Mouse (Mus musculus): ENCODE data around the gene Scamp3. TPM values are rescaled to one million over a fixed set of nuclear protein-coding genes. Genes with fewer than 3 reads are reported as not detected.
A peak's percentile ranks its signal among the peaks of the same experiment; 100 is the strongest.

Scamp3 gene
- polyA plus RNA-seq, 1 experiment from 2014 or later: 93.9 TPM

DNA sequence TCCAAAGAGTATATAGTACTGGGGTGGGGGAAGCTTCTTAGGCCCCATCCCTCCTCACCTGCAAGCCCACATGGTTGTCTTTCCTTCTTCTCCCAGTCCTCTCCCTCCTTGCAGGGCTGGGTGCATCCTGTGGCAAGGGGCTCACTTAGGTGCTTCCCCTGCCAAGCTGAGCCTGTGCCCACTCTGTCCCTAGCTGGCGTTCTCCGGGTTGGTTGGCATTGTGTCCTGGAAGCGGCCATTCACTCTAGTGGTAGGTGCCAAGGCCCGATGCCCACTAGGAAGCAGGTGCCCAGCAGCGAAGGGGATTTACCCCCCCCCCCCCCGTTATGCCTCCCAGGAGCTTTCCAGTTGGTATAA, 6.7 kb downstream of the Scamp3 start:
- Histone ChIP-seq H3K4me2 (ENCODE audit: low read depth, low read length) (peak overlapping the region; percentile 99), H3K36me3 (ENCODE audit: control insufficient read depth, insufficient read depth) (peaks cover 27% of the 10 kb centered on the region; the same call in 1 of the 2 replicates), H3K27me3 (ENCODE audit: control insufficient read depth, insufficient read depth, low read length) (no peaks in the 10 kb centered on the region), H3K9me3 (replicated peaks; ENCODE audit: control insufficient read depth, low read length) (no peaks in the 10 kb centered on the region), H3K4me1 (ENCODE audit: control insufficient read depth, insufficient read depth, low read length) (peaks cover 16% of the 10 kb centered on the region), H3K9ac (ENCODE audit: low read length) (peak overlapping the region; percentile 90), H3K4me3 (ENCODE audit: low read length) (peak overlapping the region; percentile 85), H3K27ac (ENCODE audit: low read length) (no peak overlapping the region)
- WGBS: 81% methylated on average over 6 of the region's 6 CpGs
- no peak for ATAC-seq (replicated peaks; ENCODE audit: extremely low read depth, insufficient read depth, low FRiP score)

- Histone ChIP-seq H3K4me3 (ENCODE audit: low read length) (peak overlapping the region; percentile 4; the same call in 1 of the 2 replicates), H3K4me1 (ENCODE audit: control insufficient read depth, insufficient read depth, low read length) (peaks cover 16% of the 10 kb centered on the region), H3K9me3 (replicated peaks; ENCODE audit: control insufficient read depth, low read length) (no peaks in the 10 kb centered on the region), H3K27ac (ENCODE audit: low read length) (no peak overlapping the region), H3K36me3 (ENCODE audit: control insufficient read depth, insufficient read depth) (0 out of 2 replicates have a peak, but pooled peaks cover 2% of the 10 kb centered on the region), H3K9ac (ENCODE audit: low read length) (0 out of 2 replicates have a peak overlapping the region, but pooled peaks have one; percentile 37), H3K27me3 (ENCODE audit: control insufficient read depth, insufficient read depth, low read length) (no peaks in the 10 kb centered on the region), H3K4me2 (ENCODE audit: low read depth, low read length) (peak overlapping the region; percentile 25; the same call in 1 of the 2 replicates)
- no peak for ATAC-seq (replicated peaks; ENCODE audit: extremely low read depth, insufficient read depth, low FRiP score)
- 44% methylated on average over 23 of the region's 23 CpGs for WGBS
Observed at GRCm38 (mm10) chr3:89187197-89187596, 9.9 kb downstream of the Scamp3 start.

DNA sequence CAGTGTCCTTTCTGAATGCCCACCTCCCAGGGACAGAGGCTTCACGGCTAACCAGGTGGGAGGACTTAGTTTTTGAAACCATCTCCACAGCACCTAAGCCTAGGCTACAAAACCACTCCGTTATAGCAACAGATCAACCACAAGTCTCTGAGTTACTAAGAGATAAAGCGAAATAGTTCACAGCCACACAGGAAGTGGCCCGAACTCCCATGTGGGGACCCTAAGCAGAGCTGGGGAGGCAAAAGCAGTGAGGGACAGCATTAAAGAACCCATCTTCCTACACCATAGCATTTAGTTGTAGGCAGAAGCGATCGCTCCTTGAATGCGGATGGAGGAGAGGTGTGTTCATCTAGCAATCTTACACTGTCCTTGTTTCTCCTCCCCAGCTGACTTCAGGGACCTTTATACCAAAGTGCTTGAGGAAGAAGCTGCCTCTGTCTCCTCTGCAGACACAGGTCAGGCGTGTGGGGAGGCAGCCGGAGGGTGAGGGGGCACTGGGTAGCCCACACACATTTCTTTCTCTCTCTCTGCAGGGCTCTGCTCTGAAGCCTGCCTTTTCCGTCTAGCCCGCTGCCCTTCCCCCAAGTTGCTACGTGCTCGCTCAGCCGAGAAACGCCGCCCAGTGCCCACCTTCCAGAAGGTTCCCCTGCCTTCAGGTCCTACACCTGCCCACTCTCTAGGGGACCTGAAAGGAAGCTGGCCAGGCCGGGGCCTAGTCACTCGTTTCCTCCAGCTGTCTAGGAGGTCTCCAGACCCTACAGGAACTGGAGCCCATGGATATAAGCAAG, 10.6 kb downstream of the Scamp3 start:
- H3K36me3 ChIP-seq (ENCODE audit: control insufficient read depth, insufficient read depth): no peaks in the 10 kb centered on the region
- H3K9me3 ChIP-seq (replicated peaks; ENCODE audit: control insufficient read depth, low read length): no peaks in the 10 kb centered on the region
- peaks cover 11% of the 10 kb centered on the region for H3K4me1 ChIP-seq (ENCODE audit: control insufficient read depth, insufficient read depth, low read length)
- peak overlapping the region; percentile 34; the same call in 1 of the 2 replicates for H3K27ac ChIP-seq (ENCODE audit: low read length)
- H3K4me2 ChIP-seq (ENCODE audit: low read depth, low read length): peak overlapping the region; percentile 25
- 77% methylated on average over 18 of the region's 18 CpGs for WGBS
- H3K4me3 ChIP-seq (ENCODE audit: low read length): peak overlapping the region; percentile 14; the same call in 1 of the 2 replicates
- no peak for ATAC-seq (replicated peaks; ENCODE audit: extremely low read depth, insufficient read depth, low FRiP score)
- no peaks in the 10 kb centered on the region for H3K27me3 ChIP-seq (ENCODE audit: control insufficient read depth, insufficient read depth, low read length)
- H3K9ac ChIP-seq (ENCODE audit: low read length): 0 out of 2 replicates have a peak overlapping the region, but pooled peaks have one; percentile 37

GRCm38 (mm10) chr3:89188478-89188875, 11.2 kb downstream of the Scamp3 start:
- WGBS: 60% methylated on average over 12 of the region's 12 CpGs
- ATAC-seq (replicated peaks; ENCODE audit: extremely low read depth, insufficient read depth, low FRiP score): 0 out of 2 replicates have a peak, but pooled peaks have one; percentile 9

GRCm38 (mm10) chr3:89190436-89190835, 13.2 kb downstream of the Scamp3 start:
- WGBS: 65% methylated on average over 8 of the region's 8 CpGs
- Histone ChIP-seq H3K27ac (ENCODE audit: low read length) (no peak overlapping the region), H3K4me1 (ENCODE audit: control insufficient read depth, insufficient read depth, low read length) (peaks cover under 1% of the 10 kb centered on the region; the same call in 1 of the 2 replicates)

More at GRCm38 (mm10) chr3:89188478-89188875, 11.2 kb downstream of the Scamp3 start:
- Histone ChIP-seq H3K36me3 (ENCODE audit: control insufficient read depth, insufficient read depth) (no peaks in the 10 kb centered on the region), H3K27ac (ENCODE audit: low read length) (peak overlapping the region; percentile 34; the same call in 1 of the 2 replicates), H3K9me3 (replicated peaks; ENCODE audit: control insufficient read depth, low read length) (no peaks in the 10 kb centered on the region), H3K4me3 (ENCODE audit: low read length) (peak overlapping the region; percentile 14; the same call in 1 of the 2 replicates), H3K4me1 (ENCODE audit: control insufficient read depth, insufficient read depth, low read length) (peaks cover 9% of the 10 kb centered on the region), H3K9ac (ENCODE audit: low read length) (no peak overlapping the region), H3K4me2 (ENCODE audit: low read depth, low read length) (no peak overlapping the region; the same call in 1 of the 2 replicates), H3K27me3 (ENCODE audit: control insufficient read depth, insufficient read depth, low read length) (no peaks in the 10 kb centered on the region)

DNA sequence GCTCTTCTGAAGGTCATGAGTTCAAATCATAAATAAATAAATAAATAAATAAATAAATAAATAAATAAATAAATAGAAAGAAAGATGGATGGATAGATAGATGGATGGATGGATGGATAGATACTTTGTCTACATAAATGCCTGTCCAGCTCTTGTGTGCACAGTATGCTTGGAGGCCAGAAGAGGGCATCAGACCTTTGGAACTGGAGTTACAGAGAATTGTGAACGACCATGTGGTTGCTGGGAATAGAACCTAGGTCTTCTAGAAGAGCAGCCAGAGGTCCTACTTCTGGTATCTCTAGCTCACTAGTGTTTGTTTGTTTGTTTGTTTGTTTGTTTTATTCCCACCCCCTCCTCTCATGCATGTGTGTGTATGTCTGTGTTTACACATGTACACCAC, 16.1 kb downstream of the Scamp3 start:
- no peaks in the 10 kb centered on the region for H3K9me3 ChIP-seq (replicated peaks; ENCODE audit: control insufficient read depth, low read length)
- no peak overlapping the region for H3K27ac ChIP-seq (ENCODE audit: low read length)
- ATAC-seq (replicated peaks; ENCODE audit: extremely low read depth, insufficient read depth, low FRiP score): no peak
- no peak overlapping the region for H3K9ac ChIP-seq (ENCODE audit: low read length)
- H3K4me2 ChIP-seq (ENCODE audit: low read depth, low read length): no peak overlapping the region
- peaks cover 10% of the 10 kb centered on the region for H3K4me1 ChIP-seq (ENCODE audit: control insufficient read depth, insufficient read depth, low read length)
- 70% methylated on average over 1 of the region's 1 CpGs for WGBS
- no peaks in the 10 kb centered on the region for H3K36me3 ChIP-seq (ENCODE audit: control insufficient read depth, insufficient read depth)
- H3K27me3 ChIP-seq (ENCODE audit: control insufficient read depth, insufficient read depth, low read length): no peaks in the 10 kb centered on the region
- no peak overlapping the region for H3K4me3 ChIP-seq (ENCODE audit: low read length)

More at GRCm38 (mm10) chr3:89190436-89190835, 13.2 kb downstream of the Scamp3 start:
- Histone ChIP-seq H3K4me2 (ENCODE audit: low read depth, low read length) (no peak overlapping the region), H3K9ac (ENCODE audit: low read length) (no peak overlapping the region), H3K27me3 (ENCODE audit: control insufficient read depth, insufficient read depth, low read length) (no peaks in the 10 kb centered on the region), H3K36me3 (ENCODE audit: control insufficient read depth, insufficient read depth) (no peaks in the 10 kb centered on the region), H3K4me3 (ENCODE audit: low read length) (no peak overlapping the region), H3K9me3 (replicated peaks; ENCODE audit: control insufficient read depth, low read length) (no peaks in the 10 kb centered on the region)
- no peak for ATAC-seq (replicated peaks; ENCODE audit: extremely low read depth, insufficient read depth, low FRiP score)

- 80% methylated on average over 2 of the region's 2 CpGs for WGBS
- Histone ChIP-seq H3K36me3 (ENCODE audit: control insufficient read depth, insufficient read depth) (no peaks in the 10 kb centered on the region), H3K9me3 (replicated peaks; ENCODE audit: control insufficient read depth, low read length) (no peaks in the 10 kb centered on the region), H3K27me3 (ENCODE audit: control insufficient read depth, insufficient read depth, low read length) (no peaks in the 10 kb centered on the region), H3K9ac (ENCODE audit: low read length) (no peak overlapping the region), H3K27ac (ENCODE audit: low read length) (no peak overlapping the region), H3K4me2 (ENCODE audit: low read depth, low read length) (no peak overlapping the region), H3K4me3 (ENCODE audit: low read length) (no peak overlapping the region), H3K4me1 (ENCODE audit: control insufficient read depth, insufficient read depth, low read length) (peaks cover 10% of the 10 kb centered on the region)
- ATAC-seq (replicated peaks; ENCODE audit: extremely low read depth, insufficient read depth, low FRiP score): no peak
Observed at GRCm38 (mm10) chr3:89193853-89194252, 16.6 kb downstream of the Scamp3 start.

- 7% methylated on average over 33 of the region's 33 CpGs for WGBS
- Histone ChIP-seq H3K4me3 (ENCODE audit: low read length) (peak overlapping the region; percentile 61), H3K27ac (ENCODE audit: low read length) (peak overlapping the region; percentile 85), H3K27me3 (ENCODE audit: control insufficient read depth, insufficient read depth, low read length) (no peaks in the 10 kb centered on the region), H3K36me3 (ENCODE audit: control insufficient read depth, insufficient read depth) (no peaks in the 10 kb centered on the region), H3K9ac (ENCODE audit: low read length) (peak overlapping the region; percentile 81), H3K9me3 (replicated peaks; ENCODE audit: control insufficient read depth, low read length) (no peaks in the 10 kb centered on the region), H3K4me1 (ENCODE audit: control insufficient read depth, insufficient read depth, low read length) (peaks cover 10% of the 10 kb centered on the region), H3K4me2 (ENCODE audit: low read depth, low read length) (peak overlapping the region; percentile 82)
- peak; percentile 95 for ATAC-seq (replicated peaks; ENCODE audit: extremely low read depth, insufficient read depth, low FRiP score)
Observed at GRCm38 (mm10) chr3:89195979-89196877, 19.0 kb downstream of the Scamp3 start.
